Mouse (Mus musculus) limb, embryonic 13.5 days (tissue): ENCODE measurements around the gene Rab40c. TPM values are rescaled to one million over a fixed set of nuclear protein-coding genes. Genes with fewer than 3 reads are reported as not detected.
A peak's percentile ranks its signal among the peaks of the same experiment; 100 is the strongest.

Experiments
- ATAC-seq: fragments of 200-750 bp; cut with Nextera tagmentation; 2 replicates; pipeline ENCODE4 v1.8.0; 2017; ENCODE audit warnings: low read depth, moderate number of reproducible peaks, moderate TSS enrichment; ENCODE audit not compliant: low FRiP score
- H3K27ac ChIP-seq: fragments of 300-500 bp; sonication (generic); 2 replicates; pipeline ENCODE4 v1.5.1; 2015; ENCODE audit warnings: inconsistent platforms, mild to moderate bottlenecking, moderate library complexity
- H3K27me3 ChIP-seq: fragments of 300-500 bp; sonication (generic); 2 replicates; pipeline ENCODE4 v1.6.1; 2015; ENCODE audit warnings: mild to moderate bottlenecking, inconsistent platforms
- H3K36me3 ChIP-seq: fragments of 300-500 bp; sonication (generic); 2 replicates; pipeline ENCODE4 v1.6.1; 2015; ENCODE audit warnings: inconsistent platforms, mild to moderate bottlenecking, moderate library complexity
- H3K4me1 ChIP-seq: fragments of 300-500 bp; sonication (generic); 2 replicates; pipeline ENCODE4 v1.6.1; 2015; ENCODE audit warnings: inconsistent platforms
- H3K4me2 ChIP-seq: fragments of 300-500 bp; sonication (generic); replicated peaks from 2 replicates; pipeline ENCODE4 v1.6.1; 2015; ENCODE audit warnings: inconsistent platforms, mild to moderate bottlenecking, moderate library complexity
- H3K4me3 ChIP-seq: fragments of 300-500 bp; sonication (generic); 2 replicates; pipeline ENCODE4 v1.5.1; 2015; ENCODE audit warnings: moderate library complexity, mild to moderate bottlenecking, inconsistent platforms
- H3K9ac ChIP-seq: fragments of 300-500 bp; sonication (generic); 2 replicates; pipeline ENCODE4 v1.6.1; 2015; ENCODE audit warnings: mild to moderate bottlenecking, inconsistent platforms
- H3K9me3 ChIP-seq: fragments of 300-500 bp; sonication (generic); 2 replicates; pipeline ENCODE4 v1.6.1; 2016; ENCODE audit warnings: inconsistent platforms
- WGBS: fragments of 180-500 bp; shearing (Covaris S2); methylation state at CpG from one replicate; pipeline ENCODE4 v1.1.7; 2015; 5-methylcytosine and 5-hydroxymethylcytosine counted together
- polyA plus RNA-seq: library from polyadenylated mRNA; unstranded; fragments of >200 nt; fragmentation: Nextera tagmentation; extraction: Ambion mirVana; gene quantifications from 2 replicates; pipeline ENCODE4 v1.2.1, GENCODE M21; 2015

Rab40c gene
- polyA plus RNA-seq, 1 experiment from 2014 or later, result 37.6 TPM

DNA sequence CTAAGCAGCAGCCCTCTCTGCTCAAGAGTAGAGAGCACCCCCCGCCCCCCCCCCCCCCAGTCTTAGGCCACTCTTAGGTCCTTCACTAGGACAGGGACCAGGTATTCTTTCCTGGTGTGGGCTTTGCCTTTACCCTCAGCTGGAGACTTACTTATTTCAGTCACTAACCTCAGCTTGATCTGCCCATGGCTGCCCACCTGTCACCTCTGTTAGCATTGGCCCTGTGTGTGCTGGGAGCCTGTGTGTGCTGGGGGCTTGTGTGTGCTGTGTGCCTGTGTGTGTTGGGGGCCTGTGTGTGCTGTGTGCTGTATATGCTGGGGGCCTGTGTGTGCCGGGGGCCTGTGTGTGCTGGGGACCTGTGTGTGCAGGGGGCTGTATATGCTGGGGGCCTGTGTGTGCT, 35.1 kb upstream of the Rab40c start:
- whole genome bisulfite sequencing, result 85% methylated on average over 2 of the region's 2 CpGs
- Histone ChIP-seq H3K27me3 (peaks cover 50% of the 10 kb centered on the region), H3K36me3 (peaks cover 26% of the 10 kb centered on the region)

DNA sequence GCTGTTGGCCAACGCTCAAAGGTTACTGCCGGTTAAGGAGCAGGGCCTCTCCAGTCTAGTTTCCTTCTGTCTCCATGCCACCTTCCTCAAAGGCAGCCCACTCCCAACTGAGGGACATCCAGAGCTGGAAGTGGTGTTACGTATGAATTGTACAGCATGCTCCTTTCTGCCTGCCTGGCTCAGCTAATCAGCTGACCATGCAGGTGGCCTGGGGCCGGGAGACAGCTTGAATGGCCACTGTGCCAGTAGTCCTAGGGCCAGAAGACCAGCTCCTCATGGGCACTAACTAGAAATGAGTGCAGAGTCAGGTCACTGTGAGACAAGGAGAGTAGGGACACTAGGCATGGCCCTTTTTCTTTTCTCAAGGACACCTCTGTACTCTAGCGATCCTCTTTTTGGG, 33.6 kb upstream of the Rab40c start:
- ATAC-seq, result no peak
- WGBS, result 80% methylated on average over 5 of the region's 5 CpGs
- Histone ChIP-seq H3K4me3 (no peak overlapping the region), H3K27ac (no peak overlapping the region), H3K36me3 (peaks cover 10% of the 10 kb centered on the region), H3K9ac (no peak overlapping the region), H3K4me2 (no peak overlapping the region), H3K4me1 (peaks cover 15% of the 10 kb centered on the region), H3K27me3 (peaks cover 55% of the 10 kb centered on the region), H3K9me3 (no peaks in the 10 kb centered on the region)

More for the DNA sequence above, 35.1 kb upstream of the Rab40c start:
- Histone ChIP-seq H3K9me3 (no peaks in the 10 kb centered on the region), H3K4me2 (no peak overlapping the region), H3K4me3 (no peak overlapping the region), H3K27ac (no peak overlapping the region), H3K9ac (no peak overlapping the region), H3K4me1 (peaks cover 15% of the 10 kb centered on the region)
- ATAC-seq, result no peak

GRCm38 (mm10) chr17:25951803-25952623, 32.5 kb upstream of the Rab40c start, which contains the start of gene A930017K11Rik:
A930017K11Rik (minus strand) TSS chr17:25952565.
- peaks cover 15% of the 10 kb centered on the region for H3K4me1 ChIP-seq
- H3K9ac ChIP-seq, result peak within 1 kb of the TSS; percentile 58
- H3K4me2 ChIP-seq, result peak within 1 kb of the TSS; percentile 80
- under 1% methylated on average over 58 of the region's 58 CpGs for WGBS
- ATAC-seq, result peak; percentile 11; the same call in 1 of the 2 replicates
- no peaks in the 10 kb centered on the region for H3K36me3 ChIP-seq
- H3K27ac ChIP-seq, result no peak within 1 kb of the TSS
- H3K27me3 ChIP-seq, result peaks cover 55% of the 10 kb centered on the region
- no peaks in the 10 kb centered on the region for H3K9me3 ChIP-seq
- H3K4me3 ChIP-seq, result peak within 1 kb of the TSS; percentile 47

DNA sequence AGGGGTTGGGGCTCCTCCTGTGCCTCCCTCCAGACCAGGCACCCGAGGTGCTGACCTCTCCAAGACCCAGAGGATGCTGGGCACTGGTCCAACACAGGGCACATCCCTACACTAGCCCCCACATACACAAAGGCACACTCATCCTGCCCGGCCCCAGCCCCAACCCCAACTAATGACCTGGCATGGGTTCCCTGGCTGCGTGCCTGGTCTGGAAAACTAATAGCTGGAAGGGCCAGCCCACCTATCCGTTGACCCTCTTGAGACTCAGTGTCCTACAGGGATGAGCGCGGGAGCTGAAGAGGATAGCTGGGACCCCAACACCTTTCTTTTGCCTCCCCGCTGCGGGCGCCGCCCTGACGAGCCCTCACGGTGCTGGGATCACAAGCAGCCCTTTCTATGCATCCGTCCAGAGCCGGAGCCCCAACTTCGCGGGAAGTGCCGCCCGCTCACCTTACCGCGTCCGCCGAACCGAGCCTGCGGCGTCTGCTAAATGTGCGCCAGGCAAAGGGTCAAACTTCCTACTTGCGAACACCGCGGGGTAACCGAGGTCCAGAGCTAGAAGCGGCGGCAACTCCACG, 31.8 kb upstream of the Rab40c start:
- Histone ChIP-seq H3K4me1 (peaks cover 15% of the 10 kb centered on the region), H3K27me3 (peaks cover 55% of the 10 kb centered on the region), H3K9ac (peak overlapping the region; percentile 58), H3K27ac (no peak overlapping the region), H3K4me2 (peak overlapping the region; percentile 80), H3K9me3 (no peaks in the 10 kb centered on the region), H3K36me3 (no peaks in the 10 kb centered on the region), H3K4me3 (peak overlapping the region; percentile 47)
- ATAC-seq, result 0 out of 2 replicates have a peak, but pooled peaks have one; percentile 25
- under 1% methylated on average over 33 of the region's 33 CpGs for WGBS

GRCm38 (mm10) chr17:25950706-25951105, 31.2 kb upstream of the Rab40c start:
- H3K27me3 ChIP-seq, result peaks cover 55% of the 10 kb centered on the region
- H3K4me3 ChIP-seq, result no peak overlapping the region
- 0% methylated on average over 3 of the region's 3 CpGs for WGBS
- no peak overlapping the region for H3K4me2 ChIP-seq
- no peak for ATAC-seq
- H3K9ac ChIP-seq, result no peak overlapping the region
- H3K36me3 ChIP-seq, result no peaks in the 10 kb centered on the region
- peaks cover 15% of the 10 kb centered on the region for H3K4me1 ChIP-seq
- H3K9me3 ChIP-seq, result no peaks in the 10 kb centered on the region
- H3K27ac ChIP-seq, result no peak overlapping the region

- Histone ChIP-seq H3K9me3 (no peaks in the 10 kb centered on the region), H3K27ac (no peak overlapping the region), H3K4me3 (no peak overlapping the region), H3K9ac (no peak overlapping the region), H3K36me3 (no peaks in the 10 kb centered on the region), H3K4me1 (peaks cover 15% of the 10 kb centered on the region), H3K27me3 (peaks cover 55% of the 10 kb centered on the region), H3K4me2 (no peak overlapping the region)
- 71% methylated on average over 5 of the region's 5 CpGs for WGBS
- ATAC-seq, result no peak
Observed at GRCm38 (mm10) chr17:25949981-25950380, 30.5 kb upstream of the Rab40c start.

- WGBS, result 79% methylated on average over 8 of the region's 8 CpGs
- H3K4me3 ChIP-seq, result no peak overlapping the region
- no peak overlapping the region for H3K4me2 ChIP-seq
- no peak for ATAC-seq
- peaks cover 15% of the 10 kb centered on the region for H3K4me1 ChIP-seq
- H3K27ac ChIP-seq, result no peak overlapping the region
- H3K9me3 ChIP-seq, result no peaks in the 10 kb centered on the region
- no peak overlapping the region for H3K9ac ChIP-seq
- no peaks in the 10 kb centered on the region for H3K36me3 ChIP-seq
- peaks cover 39% of the 10 kb centered on the region for H3K27me3 ChIP-seq
Observed at GRCm38 (mm10) chr17:25948051-25948450, 28.5 kb upstream of the Rab40c start.

- Histone ChIP-seq H3K9ac (no peak overlapping the region), H3K27ac (no peak overlapping the region), H3K4me1 (peaks cover 15% of the 10 kb centered on the region), H3K4me2 (no peak overlapping the region), H3K4me3 (no peak overlapping the region), H3K9me3 (no peaks in the 10 kb centered on the region), H3K36me3 (no peaks in the 10 kb centered on the region), H3K27me3 (peaks cover 34% of the 10 kb centered on the region)
- WGBS, result 86% methylated on average over 4 of the region's 4 CpGs
- no peak for ATAC-seq
Observed at GRCm38 (mm10) chr17:25947576-25947975, 28.0 kb upstream of the Rab40c start.

DNA sequence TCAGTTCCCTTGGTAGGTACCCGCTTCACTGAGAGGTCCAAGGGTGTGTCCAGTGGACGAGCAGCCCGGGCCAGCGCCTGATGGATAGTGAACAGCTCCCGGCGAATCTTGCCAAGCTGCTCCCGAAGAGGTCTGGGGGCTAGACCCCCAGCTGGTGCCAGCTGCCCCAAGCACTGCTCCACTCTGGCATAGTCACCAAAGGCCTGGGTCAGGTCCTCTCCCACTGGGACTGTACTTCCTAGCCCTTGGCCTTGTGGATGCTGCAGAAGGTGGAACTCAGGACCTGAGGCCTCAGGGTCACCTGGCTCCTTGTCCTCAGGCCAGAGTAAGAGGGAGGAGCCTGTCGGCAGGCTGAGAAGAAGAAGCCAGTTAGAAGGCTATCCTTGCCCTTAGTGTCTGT, 27.4 kb upstream of the Rab40c start:
- no peak overlapping the region for H3K27ac ChIP-seq
- peaks cover 16% of the 10 kb centered on the region for H3K4me1 ChIP-seq
- 83% methylated on average over 8 of the region's 8 CpGs for WGBS
- no peak overlapping the region for H3K4me3 ChIP-seq
- no peak overlapping the region for H3K9ac ChIP-seq
- no peak overlapping the region for H3K4me2 ChIP-seq
- H3K36me3 ChIP-seq, result no peaks in the 10 kb centered on the region
- no peaks in the 10 kb centered on the region for H3K9me3 ChIP-seq
- ATAC-seq, result no peak
- H3K27me3 ChIP-seq, result peaks cover 27% of the 10 kb centered on the region

- Histone ChIP-seq H3K4me3 (no peak overlapping the region), H3K36me3 (no peaks in the 10 kb centered on the region), H3K27ac (no peak overlapping the region), H3K4me2 (no peak overlapping the region), H3K4me1 (peaks cover 10% of the 10 kb centered on the region), H3K9ac (no peak overlapping the region), H3K9me3 (no peaks in the 10 kb centered on the region), H3K27me3 (peaks cover 22% of the 10 kb centered on the region)
- no peak for ATAC-seq
- 73% methylated on average over 7 of the region's 7 CpGs for WGBS
Observed at GRCm38 (mm10) chr17:25946349-25946748, 26.8 kb upstream of the Rab40c start.

- no peak for ATAC-seq
- H3K27ac ChIP-seq, result no peak overlapping the region
- H3K4me1 ChIP-seq, result peaks cover 12% of the 10 kb centered on the region
- no peaks in the 10 kb centered on the region for H3K9me3 ChIP-seq
- no peaks in the 10 kb centered on the region for H3K36me3 ChIP-seq
- no peak overlapping the region for H3K4me2 ChIP-seq
- no peak overlapping the region for H3K4me3 ChIP-seq
- 73% methylated on average over 9 of the region's 9 CpGs for WGBS
- H3K27me3 ChIP-seq, result peaks cover 14% of the 10 kb centered on the region
- H3K9ac ChIP-seq, result peak overlapping the region; percentile 19; the same call in 1 of the 2 replicates
Observed at GRCm38 (mm10) chr17:25945517-25946155, 26.1 kb upstream of the Rab40c start.
